In the genomic region with DNA sequence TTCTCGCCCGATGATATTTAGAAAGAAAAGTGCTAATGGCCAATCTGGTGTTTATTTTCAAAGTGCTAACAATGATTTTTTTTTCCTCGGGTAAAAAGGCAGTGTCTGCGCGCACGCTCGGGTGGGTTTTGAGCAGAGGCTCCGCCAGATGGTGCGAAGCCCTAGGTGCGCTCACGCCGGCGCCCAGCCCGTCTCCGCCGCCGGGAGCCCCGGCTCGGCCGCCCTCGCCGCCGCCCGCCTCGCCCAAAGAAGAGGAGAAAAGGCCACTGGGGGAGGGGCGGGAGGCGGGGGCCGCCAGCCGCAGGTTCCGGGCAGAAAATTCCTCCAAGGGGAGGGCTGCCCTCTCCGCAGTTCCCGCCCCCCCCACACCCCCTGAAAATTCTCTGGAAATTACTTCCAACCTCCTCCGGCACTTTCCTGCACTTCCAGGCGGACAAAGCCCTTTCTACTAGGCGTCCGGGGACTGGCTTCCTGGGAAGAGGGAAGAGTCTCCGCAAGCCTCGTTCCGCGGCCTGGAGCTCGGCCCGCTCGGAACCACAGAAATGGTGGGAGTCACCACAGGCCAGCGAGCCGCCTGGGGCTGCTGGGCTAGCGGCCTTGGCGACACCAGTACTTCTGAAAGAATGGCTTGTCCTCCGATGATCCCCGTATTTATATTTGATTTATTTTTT, we compare ENCODE assay signal across 8 mouse cellular contexts. TPM values are rescaled to one million over a fixed set of nuclear protein-coding genes. Genes with fewer than 3 reads are reported as not detected.
DNase-seq lines count a peak whose midpoint lies in the region; ATAC-seq lines count a peak whose summit lies in the region.

No protein-coding gene starts in this region.

- no peaks in the 10 kb centered on the region for H3K9me3 ChIP-seq in heart, embryonic 13.5 days
- no peaks in the 10 kb centered on the region for H3K9me3 ChIP-seq in limb, embryonic 13.5 days

- no peak for ATAC-seq in heart, embryonic 13.5 days (ENCODE audit: extremely low read depth, insufficient number of reproducible peaks, low FRiP score, low TSS enrichment)
- ATAC-seq in limb, embryonic 13.5 days (ENCODE audit: low FRiP score, low read depth), result no peak

- peak overlapping the region; percentile 96 for H3K4me2 ChIP-seq in heart, embryonic 13.5 days
- H3K4me2 ChIP-seq in limb, embryonic 13.5 days (replicated peaks), result peak overlapping the region; percentile 91

- H3K27me3 ChIP-seq in heart, embryonic 13.5 days (replicated peaks), result peaks cover 94% of the 10 kb centered on the region
- peaks cover 33% of the 10 kb centered on the region for H3K27me3 ChIP-seq in limb, embryonic 13.5 days

- peak overlapping the region; percentile 99 for H3K4me3 ChIP-seq in brown adipose tissue, adult 24 weeks (ENCODE audit: insufficient read depth, low read depth, low read length)
- peak overlapping the region; percentile 62 for H3K4me3 ChIP-seq in heart, embryonic 13.5 days
- peak overlapping the region; percentile 86 for H3K4me3 ChIP-seq in limb, embryonic 13.5 days

- H3K27ac ChIP-seq in brown adipose tissue, adult 24 weeks (replicated peaks; ENCODE audit: low read depth, low read length), result peak overlapping the region; percentile 86
- no peak overlapping the region for H3K27ac ChIP-seq in heart, embryonic 13.5 days (replicated peaks)
- H3K27ac ChIP-seq in limb, embryonic 13.5 days, result peak overlapping the region; percentile 91

- peak; percentile 58 to 64 for DNase-seq in cerebellum, postnatal 10 days
- DNase-seq in cerebellum, postnatal 25 days, result no peak
- DNase-seq in testis, postnatal 10 days (ENCODE audit: low spot score), result peak; percentile 49
- no peak for DNase-seq in left cerebral cortex, postnatal 36 days (ENCODE audit: low spot score in 2 of 2)
- no peak for DNase-seq in urinary bladder, adult 18-20 months (ENCODE audit: low spot score in 2 of 2)

- 1% methylated on average over 34 of the region's 49 CpGs for WGBS in heart, embryonic 13.5 days
- under 1% methylated on average over 48 of the region's 49 CpGs for whole genome bisulfite sequencing in limb, embryonic 13.5 days

- peak overlapping the region; percentile 75 for H3K9ac ChIP-seq in heart, embryonic 13.5 days
- peak overlapping the region; percentile 99 for H3K9ac ChIP-seq in limb, embryonic 13.5 days

- intact Hi-C loops in left cerebral cortex, postnatal 36 days (cut with DNase I), result loop anchor here (10.0 kb wide), 1 partner anchor 485 kb away; no protein-coding TSS in a partner anchor

- no peaks in the 10 kb centered on the region for H3K36me3 ChIP-seq in heart, embryonic 13.5 days
- peaks cover 13% of the 10 kb centered on the region for H3K36me3 ChIP-seq in limb, embryonic 13.5 days

- peaks cover 12% of the 10 kb centered on the region for H3K4me1 ChIP-seq in brown adipose tissue, adult 24 weeks (ENCODE audit: control insufficient read depth, insufficient read depth, insufficient read length, low read length)
- H3K4me1 ChIP-seq in heart, embryonic 13.5 days, result peaks cover 35% of the 10 kb centered on the region
- H3K4me1 ChIP-seq in limb, embryonic 13.5 days, result peaks cover 35% of the 10 kb centered on the region

RNA-seq across cellular contexts. Expression of a gene that starts 4.0 kb away (rescaled TPM):
- polyA plus RNA-seq in brown adipose tissue, adult 24 weeks (2012; ENCODE audit: insufficient read depth, insufficient read length, missing spikeins), result 28.5 and 35.3 TPM in 2 replicates
- polyA plus RNA-seq in heart, embryonic 13.5 days (2015; fragmentation: Nextera tagmentation; extraction: Ambion mirVana), result 0.52 and 0.60 TPM in 2 replicates
- polyA plus RNA-seq in limb, embryonic 13.5 days (2015; fragmentation: Nextera tagmentation; extraction: Ambion mirVana), result 13.4 and 16.9 TPM in 2 replicates
- under 1 TPM; 0.32 to 0.72 TPM for total RNA-seq in left cerebral cortex, postnatal 36 days (2021)

Comparison
In these comparisons a context has a peak if more than half of its experiments do, and no peak if none do; other contexts are left out.
1. DNase-seq: peak in cerebellum, postnatal 10 days (2 of 2) and testis, postnatal 10 days (single experiment); none in cerebellum, postnatal 25 days (0 of 2), left cerebral cortex, postnatal 36 days (0 of 2) and urinary bladder, adult 18-20 months (0 of 2).
2. Peak in every context shown above with its lines, with median percentiles within 50 percentile points of each other: H3K4me3 ChIP-seq.